Mouse (Mus musculus) testis, adult 2 months (tissue): ENCODE measurements around the gene Nat8f1. TPM values are rescaled to one million over a fixed set of nuclear protein-coding genes. Genes with fewer than 3 reads are reported as not detected.
"Not testable (repeated sequence)": the region's sequence is repeated elsewhere in the genome, so short reads cannot be mapped to it uniquely, and the experiment has no call there.

Source experiments
- H3K27ac ChIP-seq: fragments of 200-500 bp; 2 replicates; pipeline ENCODE4 v1.5.1; 2012; ENCODE audit warnings: low read depth, low read length; ENCODE audit not compliant: control insufficient read depth, insufficient read depth
- H3K27me3 ChIP-seq: fragments of 200-500 bp; 2 replicates; pipeline ENCODE4 v1.6.1; 2012; ENCODE audit warnings: mild to moderate bottlenecking, low read length, moderate library complexity; ENCODE audit not compliant: control insufficient read depth, insufficient read depth
- H3K36me3 ChIP-seq: fragments of 200-500 bp; 2 replicates; pipeline ENCODE4 v1.6.1; 2012; ENCODE audit warnings: mild to moderate bottlenecking, low read length; ENCODE audit not compliant: control insufficient read depth, insufficient read depth
- H3K4me1 ChIP-seq: fragments of 200-500 bp; 2 replicates; pipeline ENCODE4 v1.6.1; 2012; ENCODE audit warnings: low read length; ENCODE audit not compliant: control insufficient read depth, insufficient read depth
- H3K4me3 ChIP-seq: fragments of 200-500 bp; 2 replicates; pipeline ENCODE4 v1.5.1; 2012; ENCODE audit warnings: low read depth, mild to moderate bottlenecking, low read length, moderate library complexity, mixed read lengths; ENCODE audit not compliant: control insufficient read depth
- CTCF ChIP-seq: fragments of 200-500 bp; IDR thresholded peaks from 2 replicates; pipeline ENCODE4 v1.5.1; 2012; ENCODE audit warnings: low read depth, mild to moderate bottlenecking, inconsistent platforms, low read length, moderate library complexity; ENCODE audit not compliant: control insufficient read depth, insufficient read depth, insufficient replicate concordance
- POLR2A ChIP-seq: fragments of 200-500 bp; IDR thresholded peaks from 2 replicates; pipeline ENCODE4 v1.6.1; 2012; ENCODE audit warnings: low read depth, mild to moderate bottlenecking, inconsistent platforms, low read length, moderate library complexity; ENCODE audit not compliant: control insufficient read depth
- polyA plus RNA-seq: library from polyadenylated mRNA; depleted of rRNA; stranded (reverse); fragments of >200 nt; gene quantifications from 2 replicates; pipeline ENCODE4 v1.2.3, GENCODE M21; 2012; rRNA removed

Gene Nat8f1
- polyA plus RNA-seq: 6.1 and 7.6 TPM in 2 replicates

- TF ChIP-seq POLR2A (peak; percentile 40; the same call in 1 of the 2 replicates), CTCF (peak; percentile 53)
Measured at GRCm38 (mm10) chr6:85915539-85916513, at the start of gene Nat8f1. Nat8f1 (minus strand) TSS chr6:85915687.

DNA sequence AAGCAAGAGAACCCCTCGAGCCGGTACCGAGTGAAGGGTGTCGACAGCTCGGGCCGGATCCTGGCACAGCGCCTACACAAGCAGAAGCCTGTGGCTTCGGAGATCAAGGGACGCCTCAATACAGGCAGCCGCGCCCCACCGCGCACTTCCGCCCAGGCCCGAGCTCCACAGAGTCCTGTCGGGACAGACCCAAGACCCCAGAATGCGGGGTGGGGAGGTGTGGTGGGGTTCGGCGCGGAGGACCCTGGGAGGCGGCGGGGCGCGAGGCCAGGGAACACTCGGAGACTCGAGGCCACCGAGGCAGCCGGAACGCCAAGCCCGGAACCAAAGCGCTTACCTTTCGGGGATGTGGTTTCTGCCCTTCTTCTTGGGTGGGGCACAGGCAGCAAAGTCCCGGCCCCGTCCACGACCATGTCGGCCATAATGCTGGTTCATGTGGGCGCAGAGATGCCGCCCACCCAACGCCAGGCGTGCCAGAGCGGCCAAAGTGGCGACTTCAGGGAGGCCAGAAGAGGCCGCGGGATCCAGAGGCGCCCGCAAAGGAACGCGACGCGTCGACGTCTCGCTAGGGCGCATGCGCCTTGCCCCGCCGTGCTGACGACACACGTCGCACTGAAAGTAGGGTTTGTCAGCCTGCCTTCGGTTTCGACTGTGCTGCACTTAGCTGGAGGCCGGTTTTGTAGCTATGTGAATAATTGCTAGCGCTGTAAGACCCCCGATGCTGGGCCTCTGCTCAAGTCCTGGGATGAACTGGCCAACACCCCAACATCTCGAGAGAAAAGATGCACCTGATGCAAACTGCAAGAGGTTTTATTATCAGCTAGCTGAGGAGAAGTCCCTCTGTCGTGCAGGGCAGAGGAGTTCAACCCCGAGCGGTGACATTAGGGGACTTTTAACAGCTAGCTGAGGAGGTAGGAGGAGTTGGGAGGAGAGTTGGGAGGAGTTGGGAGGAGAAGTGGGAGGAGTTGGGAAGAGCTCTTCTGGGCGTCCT, 45.9 kb upstream of the Nat8f1 start, which contains the start of gene Dusp11:
Gene Dusp11, minus strand, starts transcription at position 567 of the 991 bp plus-strand sequence.
- TF ChIP-seq POLR2A (peak; percentile 90), CTCF (no peak)
- 0 out of 2 replicates have a peak, but pooled peaks cover 1% of the 10 kb centered on the region for H3K36me3 ChIP-seq
- no peaks in the 10 kb centered on the region for H3K27me3 ChIP-seq
- peak within 1 kb of the TSS; percentile 94 for H3K4me3 ChIP-seq
- no peaks in the 10 kb centered on the region; the same call in none of the 2 replicates for H3K4me1 ChIP-seq
- peak within 1 kb of the TSS; percentile 94 for H3K27ac ChIP-seq

More at GRCm38 (mm10) chr6:85915539-85916513, at the start of gene Nat8f1:
- Histone ChIP-seq H3K27ac (peak within 1 kb of the TSS; percentile 75), H3K4me3 (peak within 1 kb of the TSS; percentile 93)
- not testable (repeated sequence) for H3K36me3 ChIP-seq, H3K4me1 ChIP-seq, H3K27me3 ChIP-seq

DNA sequence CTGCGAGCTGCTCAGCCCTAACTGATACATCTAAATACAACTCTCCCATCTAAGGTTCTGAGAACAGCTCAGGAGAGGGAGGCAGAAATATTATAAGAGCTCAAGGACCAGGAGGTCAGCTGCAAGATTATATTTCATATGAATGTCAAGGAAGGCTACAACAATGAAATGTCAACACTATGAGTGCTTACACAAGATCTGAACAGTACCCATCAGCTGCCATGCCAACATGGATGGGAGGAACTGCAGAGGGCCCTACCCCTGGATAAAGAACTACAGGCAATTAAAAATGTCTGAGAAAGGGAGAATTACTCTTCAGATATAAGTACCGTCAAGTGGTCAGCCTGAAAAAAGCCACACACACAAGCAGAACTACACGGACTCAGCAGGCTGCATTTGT, 42.1 kb upstream of the Nat8f1 start:
- H3K27me3 ChIP-seq: no peaks in the 10 kb centered on the region
- no peaks in the 10 kb centered on the region; the same call in none of the 2 replicates for H3K4me1 ChIP-seq
- peaks cover 1% of the 10 kb centered on the region; the same call in 1 of the 2 replicates for H3K36me3 ChIP-seq
- H3K27ac ChIP-seq: no peak overlapping the region
- no peak overlapping the region for H3K4me3 ChIP-seq
- TF ChIP-seq CTCF (no peak), POLR2A (no peak)

DNA sequence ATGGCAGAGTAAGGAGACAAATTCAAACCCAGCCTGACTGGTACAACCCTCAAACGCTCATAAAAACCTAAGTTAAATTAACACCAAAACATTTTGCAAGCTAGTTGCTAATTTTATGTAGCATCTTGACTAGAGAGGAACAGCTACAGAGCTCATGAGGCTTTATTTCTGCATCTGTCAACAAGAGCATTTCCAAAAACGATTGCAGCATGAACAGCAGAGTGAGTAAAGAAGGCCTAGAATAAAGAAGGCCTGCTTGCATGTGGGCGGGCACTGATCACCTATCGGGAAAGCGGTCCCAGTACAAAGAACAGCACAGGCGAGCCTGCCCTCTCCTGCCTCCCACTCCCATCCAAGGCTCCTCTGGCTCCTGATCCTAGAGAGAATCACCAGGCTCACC, 33.1 kb upstream of the Nat8f1 start:
- Histone ChIP-seq H3K36me3 (peaks cover 6% of the 10 kb centered on the region), H3K27me3 (no peaks in the 10 kb centered on the region), H3K4me1 (no peaks in the 10 kb centered on the region), H3K27ac (no peak overlapping the region), H3K4me3 (no peak overlapping the region)
- TF ChIP-seq POLR2A (no peak), CTCF (no peak)

DNA sequence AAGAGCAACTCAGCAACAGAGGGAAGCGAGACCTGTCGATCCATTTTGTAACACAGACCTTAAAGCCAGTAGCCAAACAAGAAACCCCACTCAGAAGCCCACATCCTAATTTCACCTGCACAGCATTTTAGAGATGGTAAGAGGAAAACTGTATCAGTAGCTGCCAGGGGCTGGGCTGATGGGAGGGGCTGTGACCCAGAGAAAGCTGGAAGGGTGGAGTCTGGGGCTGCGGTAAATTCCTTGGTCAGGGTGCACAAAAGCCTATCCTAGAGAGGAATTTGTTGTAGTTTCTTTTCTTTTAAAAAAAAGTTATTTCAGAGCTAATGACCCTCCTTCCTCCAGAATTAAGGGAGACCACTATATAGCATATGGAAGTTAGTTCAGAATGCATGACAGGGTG, 27.0 kb upstream of the Nat8f1 start:
- Histone ChIP-seq H3K36me3 (peaks cover 3% of the 10 kb centered on the region), H3K27ac (no peak overlapping the region), H3K27me3 (no peaks in the 10 kb centered on the region), H3K4me3 (no peak overlapping the region), H3K4me1 (peaks cover 3% of the 10 kb centered on the region)
- TF ChIP-seq CTCF: no peak
- no peak for TF ChIP-seq POLR2A

DNA sequence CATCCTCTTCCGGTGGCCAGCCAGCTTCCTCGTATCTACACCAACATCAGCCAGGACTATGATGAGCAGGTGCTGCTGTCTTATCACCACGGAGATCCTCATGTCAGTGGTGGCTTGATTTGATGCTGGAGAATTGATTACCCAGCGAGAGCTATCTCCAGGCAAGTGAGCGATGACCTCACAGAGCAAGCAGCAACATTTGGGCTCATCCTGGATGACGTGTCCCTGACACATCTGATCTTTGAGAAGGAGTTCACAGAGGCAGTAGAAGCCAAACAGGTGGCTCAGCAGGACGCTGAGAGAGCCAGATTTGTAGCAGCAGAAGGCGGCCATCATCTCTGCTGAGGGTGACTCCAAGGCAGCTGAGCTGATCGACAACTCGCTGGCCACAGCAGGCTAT, 23.2 kb upstream of the Nat8f1 start:
- H3K4me1 ChIP-seq: peaks cover 8% of the 10 kb centered on the region
- H3K27ac ChIP-seq: no peak overlapping the region
- no peak for TF ChIP-seq POLR2A
- no peak for TF ChIP-seq CTCF
- no peaks in the 10 kb centered on the region for H3K27me3 ChIP-seq
- H3K4me3 ChIP-seq: no peak overlapping the region
- H3K36me3 ChIP-seq: no peaks in the 10 kb centered on the region
